Mouse (Mus musculus) induced T-regulatory cell, adult 2 months (primary cell): Measurements from ENCODE around the gene Pex26.

Source experiments
- DNase-seq: peaks from one replicate; pipeline ENCODE4 v3.0.0-alpha.2; 2012; ENCODE audit warnings: low read depth

Gene Pex26

DNA sequence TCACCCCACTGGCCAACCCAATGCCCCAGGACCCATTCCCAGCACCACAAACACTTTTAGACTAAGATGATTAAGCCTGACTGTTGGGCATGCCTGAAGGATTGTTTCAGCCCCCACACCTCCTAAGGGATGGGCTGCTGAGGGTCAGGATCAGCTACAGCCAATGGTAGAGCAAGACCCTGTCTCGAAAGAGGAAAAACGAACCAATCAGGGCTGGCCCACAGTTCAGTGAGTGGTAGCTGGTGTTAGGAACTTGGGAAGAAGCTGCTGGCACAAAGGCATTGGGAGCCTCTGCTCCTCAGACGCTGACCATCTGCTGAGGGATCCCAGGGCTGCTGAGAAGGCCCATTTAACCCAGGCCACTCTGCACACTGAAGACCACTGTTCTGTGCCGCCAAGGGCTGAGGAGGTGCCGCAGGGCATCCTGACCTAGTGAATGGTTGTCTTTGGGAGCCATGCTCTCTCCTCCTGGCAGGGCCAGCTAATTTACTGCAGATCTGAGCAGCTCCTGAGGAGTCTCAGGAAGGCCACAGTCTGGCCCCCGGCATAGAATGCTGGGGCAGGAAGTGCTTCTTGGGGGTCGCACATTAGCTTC is 16.0 kb upstream of the Pex26 start:
- DNase-seq = no peak

DNA sequence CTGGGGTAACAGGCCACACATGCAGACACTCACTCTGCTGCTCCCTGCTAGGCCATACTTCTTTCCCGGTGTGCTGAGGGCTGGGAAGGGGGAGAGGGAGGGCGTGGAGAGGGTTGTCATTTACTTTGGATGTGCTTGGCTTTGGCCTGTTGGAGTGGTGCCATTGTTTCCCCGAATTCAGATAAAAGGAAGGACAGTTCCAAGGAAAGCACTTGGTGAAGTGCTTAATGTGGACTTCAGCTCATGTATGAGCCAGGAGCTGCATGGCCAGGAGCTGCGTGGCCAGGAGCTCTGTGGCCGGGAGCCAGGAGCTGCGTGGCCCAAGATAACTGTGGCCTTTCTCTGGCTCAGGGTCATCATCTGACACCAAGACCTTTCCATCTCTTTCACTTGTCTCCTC is 12.4 kb upstream of the Pex26 start:
- DNase-seq = no peak

DNA sequence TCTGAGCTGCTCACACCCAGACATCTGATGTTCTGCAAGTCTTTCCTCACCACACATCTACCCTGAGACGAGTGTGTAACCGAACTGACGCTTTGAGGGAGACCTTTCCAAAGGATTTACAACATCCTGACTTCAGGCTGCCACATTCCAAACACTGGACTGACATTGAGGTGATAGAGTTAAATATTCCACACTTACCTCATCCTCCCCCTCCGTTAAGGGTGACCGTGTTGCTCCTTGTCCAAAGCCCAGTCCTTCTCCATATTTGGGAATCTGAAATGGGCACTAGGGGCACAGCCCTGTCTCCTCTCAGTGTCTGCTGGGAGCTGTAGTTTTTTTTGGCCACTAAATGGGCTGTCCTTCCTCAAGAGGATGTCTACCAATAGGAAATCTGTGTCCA is 10.0 kb upstream of the Pex26 start:
- DNase-seq = no peak

DNA sequence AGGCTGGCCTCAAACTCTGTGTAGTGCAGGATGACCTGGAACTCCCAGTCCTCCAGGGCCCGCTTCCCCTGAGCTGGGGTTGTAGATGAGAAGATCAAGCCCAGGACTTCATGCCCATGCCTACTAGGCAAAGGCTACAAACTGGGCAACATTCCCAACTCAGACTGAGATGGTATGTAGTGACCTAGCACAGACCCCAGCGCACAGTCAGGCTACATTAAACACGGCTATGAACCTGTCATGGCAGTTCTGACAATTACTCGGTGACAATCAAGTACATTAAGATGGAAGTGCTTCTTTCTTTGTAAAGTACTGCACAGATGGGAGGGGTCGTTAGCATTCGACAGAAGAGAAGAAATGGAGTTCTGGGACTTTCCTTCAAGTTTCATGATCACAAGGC is 8.7 kb upstream of the Pex26 start:
- no peak for DNase-seq

DNA sequence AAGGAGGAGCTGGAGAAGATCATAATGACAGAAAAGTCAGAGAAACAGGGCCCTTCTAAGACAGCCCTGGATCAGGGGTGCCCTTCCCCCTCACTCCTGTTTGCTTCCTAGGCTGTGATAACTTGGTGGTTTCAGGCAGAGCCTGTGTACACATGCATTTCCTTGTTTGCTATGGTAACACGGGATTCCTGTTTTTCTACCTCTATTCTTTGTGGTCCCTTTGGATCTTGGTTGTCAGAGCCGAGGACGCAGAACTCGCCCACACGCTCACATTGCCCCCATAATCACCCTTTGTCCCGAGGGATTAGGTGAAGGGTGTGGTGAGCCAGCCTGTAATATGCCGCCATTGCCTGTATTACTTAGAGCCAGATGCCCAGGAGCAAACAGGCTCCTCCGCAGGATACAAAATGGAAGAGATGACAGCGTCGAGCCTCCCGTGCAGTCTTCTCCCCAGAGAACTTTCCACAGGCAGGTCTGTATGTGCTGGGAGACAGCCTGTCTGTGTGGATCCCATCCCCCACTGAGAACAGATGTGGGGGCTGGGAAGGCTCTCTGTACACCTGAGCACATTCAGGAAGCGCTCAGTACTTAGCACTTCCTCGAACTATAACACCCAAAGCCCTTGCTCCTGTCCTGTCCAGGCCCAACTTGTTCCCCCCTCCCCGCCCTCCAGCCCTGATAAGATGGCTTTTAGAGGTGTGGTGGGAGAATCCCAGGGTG is 7.3 kb upstream of the Pex26 start:
- no peak for DNase-seq

DNA sequence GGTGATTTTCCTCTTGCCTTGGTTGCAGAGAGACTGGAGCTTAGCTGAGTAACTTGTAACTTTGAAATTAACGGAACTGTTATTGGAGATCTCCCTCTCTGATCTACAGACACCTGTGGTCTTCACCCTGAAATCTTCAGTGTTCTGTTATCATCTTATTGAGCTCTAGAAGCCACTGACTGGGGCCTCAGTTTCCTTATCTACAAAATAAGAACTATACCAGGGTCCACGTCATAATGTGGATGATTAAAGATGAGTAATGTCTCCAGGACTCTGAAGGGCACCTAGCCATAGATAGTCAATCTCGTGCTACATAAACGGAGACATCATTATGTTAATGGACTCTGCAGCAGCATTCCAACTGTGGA is 6.8 kb upstream of the Pex26 start:
- no peak for DNase-seq

DNA sequence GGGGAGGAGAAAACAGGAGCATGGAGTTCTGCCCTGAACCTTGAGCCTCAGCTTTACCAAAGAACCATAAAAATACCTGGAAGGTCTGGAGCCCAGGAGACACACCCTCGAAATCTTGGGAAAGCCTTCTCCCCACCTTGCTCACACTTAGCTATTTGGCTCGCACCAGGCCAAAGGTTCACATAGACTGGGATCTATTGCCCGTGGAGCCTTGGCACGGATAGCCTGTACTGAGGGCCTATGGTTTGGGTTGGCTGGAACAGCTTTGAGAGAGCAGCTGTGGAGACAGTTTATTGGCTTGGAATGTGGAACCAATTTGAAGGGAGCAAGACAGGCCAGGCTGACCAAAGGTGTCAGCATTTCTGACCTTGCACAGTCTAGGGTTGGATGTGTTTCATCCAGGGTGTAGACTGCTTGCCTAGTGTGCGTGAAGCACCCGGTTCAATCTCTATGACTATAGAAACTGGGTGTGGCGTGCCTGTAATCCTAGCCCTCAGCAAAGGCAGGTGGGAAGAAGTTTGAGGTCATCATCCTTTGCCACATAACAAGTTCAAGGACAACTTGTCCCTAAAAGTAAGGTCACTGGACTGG is 6.3 kb upstream of the Pex26 start:
- no peak for DNase-seq

DNA sequence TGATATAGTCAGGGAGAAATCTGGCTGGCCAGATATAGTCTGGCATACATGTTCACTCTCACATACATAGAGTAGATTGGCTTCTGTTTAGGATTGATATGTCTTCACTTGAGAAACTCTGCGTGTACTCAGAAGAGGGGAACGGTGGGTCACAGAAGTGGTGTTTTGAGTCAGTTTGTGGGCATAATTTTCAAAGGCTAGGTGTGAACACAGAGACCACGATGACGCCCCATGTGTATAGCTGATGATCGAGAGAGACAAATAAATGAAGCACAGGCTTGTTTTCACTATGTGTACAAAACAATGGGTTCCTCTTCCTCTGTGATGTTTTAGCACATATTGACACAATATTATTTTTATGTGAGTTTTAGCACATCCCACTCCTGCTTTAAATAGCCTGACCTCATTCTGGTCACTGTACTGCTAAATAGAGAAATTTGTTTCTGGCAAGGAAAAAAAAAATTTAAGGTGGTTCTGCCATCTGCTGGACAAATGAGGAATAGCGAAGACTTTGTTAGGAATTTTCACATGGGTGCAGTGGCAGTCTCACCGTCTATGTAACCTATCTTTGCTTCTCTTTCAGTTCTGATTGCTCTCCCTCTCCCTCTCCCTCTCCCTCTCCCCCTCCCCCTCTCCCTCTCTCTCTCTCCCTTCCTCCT is 4.6 kb upstream of the Pex26 start:
- DNase-seq = peak; percentile 84

DNA sequence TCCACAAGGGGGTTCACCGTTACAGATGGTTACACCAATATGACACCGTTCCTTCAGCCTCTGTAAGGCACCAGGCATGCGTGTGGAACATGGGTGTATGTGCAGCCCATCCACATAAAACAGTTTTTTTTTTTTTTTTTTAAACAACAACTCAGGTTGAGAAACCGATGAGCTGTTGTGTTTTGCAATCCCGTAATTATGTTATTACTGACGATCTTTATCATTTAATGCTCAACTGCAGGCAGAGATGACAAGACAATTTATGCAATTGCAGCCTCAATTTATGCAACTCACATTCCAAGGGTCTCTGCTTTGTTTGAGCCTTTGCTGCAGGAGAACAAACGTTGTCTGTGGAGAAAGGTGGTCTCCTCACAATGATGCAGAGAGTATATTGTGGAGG is 3.6 kb upstream of the Pex26 start:
- no peak for DNase-seq

DNA sequence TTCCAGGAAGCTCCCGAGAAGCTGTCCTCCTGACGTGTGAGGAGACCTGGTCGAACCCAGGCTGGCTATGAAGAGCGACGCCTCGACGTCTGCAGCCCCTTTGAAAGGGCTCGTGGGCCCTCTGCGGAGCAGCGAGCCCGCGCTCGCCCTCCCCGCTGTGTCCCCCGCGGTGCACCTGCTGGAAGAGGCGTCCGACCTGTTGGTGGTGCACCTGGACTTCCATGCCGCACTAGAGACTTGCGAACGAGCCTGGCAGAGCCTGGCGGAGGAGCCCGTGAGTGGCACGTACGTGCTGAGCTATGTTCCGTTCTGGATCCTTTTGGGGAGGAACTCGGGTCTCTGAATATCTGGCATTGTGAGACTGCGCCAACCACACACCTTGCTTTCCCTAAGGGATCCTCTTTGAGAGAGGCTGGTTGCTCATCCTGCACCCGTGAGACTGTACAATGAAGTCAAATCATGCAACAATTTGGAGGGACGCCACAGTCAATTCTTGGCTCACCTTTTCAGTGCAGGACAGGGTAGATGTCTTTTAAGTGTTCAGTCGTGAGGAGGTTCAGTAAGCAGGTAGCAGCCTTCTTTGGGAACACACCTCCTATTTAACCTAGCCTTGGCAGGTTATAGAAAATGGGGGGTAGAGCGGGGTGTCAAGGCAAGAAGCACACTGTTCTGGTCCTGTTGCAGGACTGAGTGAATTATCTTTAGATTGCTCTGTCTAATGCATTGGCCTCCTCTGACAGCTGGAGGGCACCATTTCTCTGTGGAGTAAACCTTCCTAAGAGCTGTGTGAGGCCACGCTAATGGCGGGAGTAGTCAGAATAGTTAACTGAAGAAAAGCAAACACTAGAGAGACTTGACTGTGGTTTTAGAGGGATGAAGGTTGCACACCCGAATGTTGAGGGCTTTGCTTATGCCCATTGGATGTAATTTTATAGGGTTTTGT is 1.0 kb downstream of the Pex26 start:
- peak; percentile 85 for DNase-seq

DNA sequence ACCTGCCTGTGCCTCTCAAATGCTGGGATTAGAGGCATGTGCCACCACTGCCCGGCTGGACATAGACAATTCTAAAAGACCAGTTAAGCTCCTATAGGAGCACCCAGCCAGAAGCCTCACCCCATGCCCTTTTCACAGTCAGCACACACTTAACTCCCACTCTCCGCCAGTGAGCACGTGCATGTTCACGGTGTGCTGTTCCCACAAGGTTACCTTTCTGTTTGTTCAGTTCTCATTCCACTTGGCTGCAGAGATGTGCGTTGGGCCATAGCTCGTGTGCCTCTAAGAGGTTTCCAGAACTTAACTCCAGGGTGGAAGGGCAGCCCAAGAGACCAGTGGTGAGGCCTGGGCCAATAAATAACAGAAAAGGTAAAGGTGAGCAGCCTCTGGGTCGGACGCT is 1.8 kb downstream of the Pex26 start:
- no peak for DNase-seq

DNA sequence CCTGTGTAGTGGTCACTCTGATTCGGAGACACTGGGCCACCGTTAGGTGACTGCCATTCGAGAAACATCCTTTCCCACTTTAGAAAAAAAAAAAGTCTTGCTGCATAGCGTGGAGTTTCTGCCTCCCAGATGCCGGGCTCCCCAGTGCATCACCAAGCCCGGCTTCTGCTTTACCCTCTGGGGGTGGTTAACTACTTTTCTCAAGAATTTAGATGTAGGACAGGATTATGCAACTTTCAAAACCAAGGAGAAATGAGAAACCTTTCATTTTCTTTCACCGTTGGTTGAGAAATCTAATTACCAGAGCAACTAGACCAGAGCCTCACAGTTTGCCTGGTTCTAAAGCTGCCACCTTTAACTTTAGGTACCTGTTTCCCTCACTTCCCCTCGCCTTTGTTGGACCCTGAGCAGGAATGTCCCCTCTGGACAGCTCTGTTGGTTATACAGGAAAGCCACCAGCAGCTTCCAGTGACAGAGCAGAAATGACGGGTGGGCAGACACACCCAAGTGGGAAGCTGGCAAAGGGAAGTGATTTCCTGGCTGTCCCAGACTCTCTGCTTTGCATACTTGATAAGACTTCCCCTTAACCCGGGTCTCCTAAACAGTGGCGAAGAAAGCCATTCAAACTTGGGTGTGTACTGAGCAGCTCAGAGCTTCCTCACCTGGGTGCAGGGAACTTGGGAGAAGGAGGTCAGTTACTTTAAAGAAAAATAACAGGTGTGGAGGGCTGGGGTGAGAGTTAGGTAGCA is 8.0 kb downstream of the Pex26 start:
- DNase-seq = no peak

DNA sequence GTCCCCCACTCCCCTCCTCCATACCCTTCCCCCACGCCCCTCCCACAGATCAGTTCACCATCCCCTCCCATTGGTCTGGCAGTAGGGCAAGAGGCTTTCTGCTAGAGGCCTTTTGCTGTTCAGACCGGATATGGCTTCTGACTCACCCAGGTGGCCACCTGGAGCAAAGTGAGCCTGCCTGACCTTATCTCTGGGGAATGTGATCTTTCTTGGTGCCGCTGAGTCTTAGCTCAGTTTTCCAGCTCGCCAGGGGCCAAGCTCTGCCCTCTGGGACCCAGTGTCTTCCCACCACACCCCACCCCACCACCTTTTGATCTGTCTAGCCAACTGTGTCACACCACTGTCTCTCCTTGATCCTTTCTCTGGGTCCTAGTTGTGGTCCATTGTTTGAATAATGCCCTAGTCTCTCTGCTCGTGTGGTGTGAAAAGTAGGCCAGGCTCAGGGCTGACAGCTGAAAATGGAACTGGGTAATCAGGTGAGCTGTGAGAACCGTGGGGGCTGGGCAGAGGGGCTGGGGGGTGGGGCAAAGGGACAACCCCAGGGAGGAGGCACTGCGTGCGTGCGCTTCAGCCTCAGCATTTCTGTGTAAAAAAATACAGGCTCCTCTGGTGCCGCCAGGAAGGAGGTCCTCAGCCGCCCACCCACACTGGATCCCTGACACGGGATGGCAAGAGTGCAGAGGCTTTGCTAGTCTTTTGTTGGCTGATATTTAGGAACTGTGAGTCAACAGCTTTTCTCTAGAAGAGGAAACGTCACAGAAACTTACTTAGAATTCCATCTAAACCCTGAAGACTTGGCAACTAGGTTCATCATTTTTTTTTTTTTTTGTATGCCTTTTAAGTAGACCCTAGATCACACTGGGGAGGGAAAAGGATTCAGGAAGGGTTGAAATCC is 10.8 kb downstream of the Pex26 start:
- no peak for DNase-seq

DNA sequence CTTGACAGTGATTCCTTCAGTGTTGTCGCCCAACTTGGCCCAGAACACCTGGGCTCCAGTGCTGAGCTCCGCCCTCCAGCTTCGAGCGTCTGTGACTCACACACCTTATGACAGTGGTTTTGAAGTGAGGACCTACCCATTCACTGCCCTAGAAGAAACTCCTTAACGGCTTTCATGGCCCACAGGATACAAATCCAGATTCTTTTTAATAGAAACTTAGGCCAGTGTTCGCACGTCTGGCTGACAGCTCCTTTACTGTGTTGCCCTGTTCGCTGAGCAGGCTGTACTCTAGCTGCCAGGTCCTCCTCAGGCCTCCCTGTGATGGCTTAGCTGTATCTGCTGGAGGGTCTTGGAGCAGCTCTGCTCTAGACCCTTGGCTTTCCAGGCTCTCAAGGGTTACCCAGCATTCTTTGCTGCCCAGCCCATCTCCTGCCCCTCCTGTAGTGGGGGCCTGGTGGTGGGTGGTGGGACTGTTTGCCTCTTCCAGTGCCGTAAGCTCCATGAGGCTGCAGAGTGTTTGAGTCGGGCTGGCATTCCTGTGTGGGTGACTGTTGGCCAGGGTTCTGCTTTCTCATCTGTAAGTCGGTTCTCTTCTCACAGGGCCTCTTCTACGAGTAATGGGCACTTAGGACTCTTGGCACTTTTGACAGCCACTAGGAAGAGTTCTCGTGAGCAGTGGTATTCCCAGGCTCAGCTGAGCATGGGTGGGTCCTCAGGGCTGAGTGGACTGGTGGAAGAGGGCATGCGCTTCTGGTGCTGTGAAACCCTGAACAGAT is 11.7 kb downstream of the Pex26 start:
- DNase-seq = no peak

DNA sequence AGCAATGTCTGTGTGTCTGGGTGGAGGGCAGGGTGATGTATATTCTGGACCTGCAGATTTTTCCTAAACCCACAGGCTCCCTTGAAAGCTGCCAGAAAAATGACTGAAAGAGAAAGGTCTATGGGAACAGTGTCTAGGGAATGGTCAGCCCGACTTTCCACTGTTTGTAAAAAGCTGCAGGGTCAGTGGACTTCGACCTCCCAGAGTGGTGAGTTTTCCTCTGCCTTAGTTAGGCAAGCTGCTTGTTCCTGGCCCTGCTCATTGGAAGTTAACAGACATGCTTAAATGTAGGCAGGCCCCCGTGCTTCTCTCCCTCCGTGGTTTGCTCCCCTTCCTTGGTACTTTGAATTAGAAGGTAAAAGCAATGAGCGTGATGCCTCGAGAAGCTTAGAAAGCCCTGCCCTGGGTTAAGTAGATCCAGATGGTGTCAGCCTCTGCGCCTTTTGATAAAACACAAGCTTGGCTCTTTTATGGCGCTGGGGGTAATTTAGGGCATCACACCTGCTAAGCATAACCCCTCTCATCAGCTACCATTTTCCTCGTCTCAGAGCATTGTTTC is 14.4 kb downstream of the Pex26 start:
- DNase-seq = no peak

DNA sequence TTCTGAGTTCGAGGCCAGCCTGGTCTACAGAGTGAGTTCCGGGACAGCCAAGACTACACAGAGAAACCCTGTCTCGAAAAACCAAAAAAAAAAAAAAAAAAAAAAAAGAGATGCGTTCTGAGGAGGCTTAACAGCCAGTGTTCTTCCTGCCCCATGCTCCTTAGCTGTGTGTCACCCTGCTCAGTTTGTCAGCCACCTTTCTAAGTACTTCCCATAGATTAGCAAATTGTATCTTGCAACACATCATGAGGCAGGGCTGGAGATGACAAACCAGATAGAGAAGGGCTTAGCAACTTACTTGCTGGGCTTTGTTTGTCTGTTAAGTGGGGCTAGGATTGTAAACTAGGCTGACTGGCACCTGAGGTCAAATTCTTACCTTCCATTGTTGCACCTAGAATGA is 17.0 kb downstream of the Pex26 start:
- DNase-seq = no peak

DNA sequence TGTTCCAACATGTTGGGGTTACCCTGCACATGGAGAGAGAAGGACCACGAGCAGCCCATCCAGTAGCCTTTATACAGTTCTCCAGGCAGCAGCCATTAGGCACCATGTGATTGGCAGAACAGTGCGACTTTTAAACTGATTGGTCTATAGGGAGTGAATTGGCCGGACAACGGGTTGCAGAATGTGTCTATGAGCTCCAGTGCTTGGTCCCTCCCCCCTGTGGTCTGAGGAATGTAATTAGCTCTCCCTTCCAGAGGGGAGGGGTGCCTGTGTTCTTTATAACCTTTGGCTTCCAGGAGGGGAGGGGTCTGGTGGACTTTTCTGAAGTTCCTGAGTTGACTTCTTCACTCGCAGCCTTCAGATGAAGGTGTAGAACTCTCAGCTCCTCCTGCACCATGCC is 18.6 kb downstream of the Pex26 start:
- no peak for DNase-seq

DNA sequence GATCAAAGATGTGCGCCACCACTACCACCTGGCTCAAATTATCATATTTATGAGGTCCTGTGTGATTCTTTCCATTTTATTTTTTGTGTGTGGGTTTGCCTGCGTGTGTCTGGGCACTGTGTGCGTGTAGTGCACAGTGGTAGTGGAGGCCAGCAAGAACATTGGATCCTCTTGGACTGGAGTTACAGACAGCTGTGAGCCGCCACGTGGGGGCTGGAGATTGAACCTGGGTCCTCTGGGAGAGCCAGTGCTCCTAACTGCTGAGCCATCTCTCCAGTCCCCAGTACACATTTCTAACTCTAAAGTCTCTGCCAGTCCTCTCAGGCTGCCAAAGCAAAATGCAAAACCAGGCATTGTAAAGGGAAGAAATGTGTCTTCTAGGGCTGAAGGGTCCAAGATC is 23.0 kb downstream of the Pex26 start:
- no peak for DNase-seq

DNA sequence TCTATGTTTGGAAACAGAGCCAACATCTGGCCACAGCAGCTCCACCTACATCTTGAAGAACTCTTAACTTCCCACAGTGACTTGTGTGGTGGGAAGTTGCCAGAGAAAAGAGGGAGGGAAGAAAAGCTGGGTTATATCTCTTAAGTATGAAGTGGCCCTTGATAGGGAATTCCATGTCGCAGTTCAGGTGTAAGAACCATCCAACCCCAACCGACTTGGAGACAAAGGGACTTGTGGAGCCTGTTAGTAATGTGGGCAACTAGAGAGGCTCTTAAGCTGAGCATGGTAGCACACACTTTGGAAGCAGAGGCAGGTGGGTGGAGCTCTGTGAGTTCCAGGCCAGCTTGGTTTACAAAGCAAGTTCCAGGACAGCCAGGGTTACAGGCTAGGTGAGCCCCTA is 26.1 kb downstream of the Pex26 start:
- DNase-seq = no peak
